In genomic region chr14:32269589-32269988, GRCm38 (mm10) we compare ENCODE assay signal across 14 mouse cellular contexts. TPM values are rescaled to one million over a fixed set of nuclear protein-coding genes. Genes with fewer than 3 reads are reported as not detected.
A peak's percentile ranks its signal among the peaks of the same experiment; 100 is the strongest.
DNase-seq lines count a peak whose midpoint lies in the region; ATAC-seq and TF ChIP-seq lines count a peak whose summit lies in the region.
"Had no signal": no experiment of that assay in that cellular context is flagged by ENCODE, and none has a peak within 500 bp of the region (broad histone marks: within the 10 kb centered on the region; RNA-seq: fewer than 3 reads in every experiment).

No protein-coding gene starts in this region.

- H3K27me3 ChIP-seq in midbrain, postnatal 0 days (ENCODE audit: insufficient read depth, low read length) = no peaks in the 10 kb centered on the region
- no peaks in the 10 kb centered on the region for H3K27me3 ChIP-seq in midbrain, embryonic 15.5 days (replicated peaks)
- H3K27me3 ChIP-seq: limb, embryonic 12.5 days had no signal

- H3K4me1 ChIP-seq in midbrain, postnatal 0 days (ENCODE audit: insufficient read depth, low read length) = no peaks in the 10 kb centered on the region
- no peaks in the 10 kb centered on the region for H3K4me1 ChIP-seq in midbrain, embryonic 15.5 days
- H3K4me1 ChIP-seq: embryonic facial prominence, embryonic 10.5 days; limb, embryonic 12.5 days had no signal

- peaks cover 6% of the 10 kb centered on the region for H3K36me3 ChIP-seq in midbrain, postnatal 0 days (ENCODE audit: insufficient read depth, low read length)
- 0 out of 2 replicates have a peak, but pooled peaks cover 3% of the 10 kb centered on the region for H3K36me3 ChIP-seq in midbrain, embryonic 15.5 days (replicated peaks)

- ATAC-seq in midbrain, postnatal 0 days (ENCODE audit: low FRiP score) = no peak
- no peak for ATAC-seq in midbrain, embryonic 15.5 days (replicated peaks)
- no peak for ATAC-seq in monocyte, adult 5-6 weeks (replicated peaks; ENCODE audit: insufficient number of reproducible peaks, low FRiP score, low TSS enrichment, poor library complexity, severe bottlenecking)
- no peak for ATAC-seq in megakaryocyte-erythroid progenitor cell, adult 5-6 weeks (replicated peaks; ENCODE audit: low FRiP score, low TSS enrichment, poor library complexity, severe bottlenecking)

- 87% methylated on average over 4 of the region's 4 CpGs for WGBS in midbrain, postnatal 0 days
- WGBS in midbrain, embryonic 15.5 days = 91% methylated on average over 4 of the region's 4 CpGs

- no peak overlapping the region for H3K4me2 ChIP-seq in midbrain, postnatal 0 days (ENCODE audit: low read depth, low read length, poor library complexity, severe bottlenecking)
- H3K4me2 ChIP-seq in midbrain, embryonic 15.5 days = no peak overlapping the region
- H3K4me2 ChIP-seq: limb, embryonic 12.5 days; midbrain, embryonic 11.5 days had no signal

- no peak overlapping the region for H3K9ac ChIP-seq in midbrain, postnatal 0 days (replicated peaks; ENCODE audit: low read length, poor library complexity, severe bottlenecking)
- no peak overlapping the region for H3K9ac ChIP-seq in midbrain, embryonic 15.5 days
- H3K9ac ChIP-seq: limb, embryonic 12.5 days had no signal

- peak; percentile 70 for TF ChIP-seq CTCF in midbrain, postnatal 0 days (IDR thresholded peaks at IDR 0.05)

- H3K9me3 ChIP-seq in midbrain, postnatal 0 days (ENCODE audit: low read length) = no peaks in the 10 kb centered on the region
- H3K9me3 ChIP-seq in midbrain, embryonic 15.5 days = no peaks in the 10 kb centered on the region
- H3K9me3 ChIP-seq: embryonic facial prominence, embryonic 10.5 days; limb, embryonic 12.5 days had no signal

- peak; percentile 6 for DNase-seq in cerebellum, adult 9-10 months
- no peak for DNase-seq in cerebellum, adult 11-12 months
- DNase-seq in layer of hippocampus, adult 11-12 months (ENCODE audit: low spot score) = peak; percentile 19
- DNase-seq in layer of hippocampus, adult 9-10 months (ENCODE audit: low spot score) = no peak
- peak; percentile 26 for DNase-seq in midbrain, postnatal 0 days (ENCODE audit: low spot score)
- DNase-seq: heart, postnatal 14 days; lung, adult 18-20 months; thymus, adult 18-20 months had no signal

- no peak overlapping the region for H3K27ac ChIP-seq in midbrain, postnatal 0 days (ENCODE audit: low read depth, low read length)
- no peak overlapping the region for H3K27ac ChIP-seq in midbrain, embryonic 15.5 days
- H3K27ac ChIP-seq: embryonic facial prominence, embryonic 10.5 days; limb, embryonic 12.5 days had no signal

- H3K4me3 ChIP-seq in midbrain, postnatal 0 days (ENCODE audit: low read depth, low read length) = no peak overlapping the region
- H3K4me3 ChIP-seq in midbrain, embryonic 15.5 days = no peak overlapping the region
- H3K4me3 ChIP-seq: embryonic facial prominence, embryonic 10.5 days; limb, embryonic 12.5 days had no signal

RNA-seq across cellular contexts. Expression of gene Ogdhl, which starts 52.2 kb away (rescaled TPM):
- 36.4 and 38.6 TPM in 2 replicates for total RNA-seq in midbrain, postnatal 0 days (2014; rRNA removed)
- polyA plus RNA-seq in midbrain, postnatal 0 days (2015; fragmentation: Nextera tagmentation; extraction: Ambion mirVana) = 25.5 and 25.8 TPM in 2 replicates
- polyA plus RNA-seq in midbrain, embryonic 15.5 days (2015; fragmentation: Nextera tagmentation; extraction: Ambion mirVana) = 32.6 and 33.0 TPM in 2 replicates
- not detected in 3 replicates for total RNA-seq in monocyte, adult 5-6 weeks (2017)
- total RNA-seq in megakaryocyte-erythroid progenitor cell, adult 5-6 weeks (2014; fragmentation: Nextera tagmentation) = 0.33 TPM in 1 of 2 replicates, not detected in the other
- total RNA-seq in megakaryocyte-erythroid progenitor cell, adult 5-6 weeks (2017) = not detected in 2 replicates

Comparison
In these comparisons a context has a peak if more than half of its experiments do, and no peak if none do; other contexts are left out.
1. DNase-seq: peak in cerebellum, adult 9-10 months (single experiment), layer of hippocampus, adult 11-12 months (single experiment) and midbrain, postnatal 0 days (single experiment); none in cerebellum, adult 11-12 months (single experiment) and layer of hippocampus, adult 9-10 months (single experiment).
2. RNA of gene Ogdhl, which starts 52.2 kb away (total RNA-seq): 36.4 to 38.6 TPM in midbrain, postnatal 0 days; 0.33 TPM in megakaryocyte-erythroid progenitor cell, adult 5-6 weeks and not detected in monocyte, adult 5-6 weeks; every median in the first group is over 10 times any median in the second.